Mouse (Mus musculus) ES-Bruce4 (cell line): ENCODE measurements at regions not wholly inside any gene's neighbourhood (a gene's known extent, or its start where the extent isn't known, plus 50 kb on each side); places are given as distances from the start of the nearest gene placed in this dataset.

Experiments used
- CTCF ChIP-seq: IDR thresholded peaks from one replicate; pipeline ENCODE4 v1.8.1; 2011; ENCODE audit warnings: low read depth, low read length
- EP300 ChIP-seq: IDR thresholded peaks from 2 replicates; pipeline ENCODE4 v1.6.1; 2011; ENCODE audit warnings: low read depth, low read length; ENCODE audit not compliant: insufficient read depth
- POLR2A ChIP-seq: IDR thresholded peaks from one replicate; pipeline ENCODE4 v1.8.1; 2011; ENCODE audit warnings: low read length; ENCODE audit not compliant: insufficient read depth

DNA sequence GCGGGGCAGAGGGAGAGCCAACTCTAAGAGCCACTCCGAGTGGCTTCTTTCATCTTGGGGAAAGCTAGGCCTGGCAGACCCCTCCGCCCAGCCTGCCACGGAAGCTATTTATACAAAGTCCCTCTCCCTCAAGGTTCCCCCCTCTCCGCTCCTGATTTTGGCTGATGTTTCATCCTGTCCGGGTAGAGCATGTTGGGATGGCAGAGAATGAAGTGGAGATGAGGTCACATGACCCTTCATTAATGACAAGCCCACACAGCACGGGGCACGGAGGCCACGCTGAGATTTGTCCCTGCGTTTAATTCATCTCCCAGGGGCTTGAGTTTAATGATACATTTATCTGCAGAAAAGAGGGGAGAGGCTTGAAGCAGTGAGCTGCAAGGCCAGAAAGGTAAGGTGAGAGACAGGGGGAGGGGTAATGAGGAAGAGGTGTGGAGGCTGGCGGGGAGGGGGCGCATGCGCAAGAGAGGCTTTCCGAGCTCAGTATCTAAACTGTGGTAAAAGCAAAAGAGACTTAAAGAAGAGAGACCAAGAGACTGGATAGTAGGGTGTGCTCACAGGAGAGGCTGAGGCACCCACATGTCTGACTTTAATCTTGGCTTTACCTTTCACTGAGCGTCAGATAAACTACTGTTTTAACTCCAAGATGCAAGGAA is 111.7 kb downstream of the Chst1 start:
- TF ChIP-seq CTCF (no peak), POLR2A (no peak), EP300 (no peak)
